Mouse (Mus musculus) liver, embryonic 14.5 days (tissue): Measurements from ENCODE around the gene Smndc1. TPM values are rescaled to one million over a fixed set of nuclear protein-coding genes. Genes with fewer than 3 reads are reported as not detected.

Source experiments
- ATAC-seq: fragments of 200-750 bp; cut with Nextera tagmentation; 2 replicates; pipeline ENCODE4 v1.8.0; 2017; ENCODE audit warnings: moderate number of reproducible peaks, mild to moderate bottlenecking, moderate library complexity; ENCODE audit not compliant: insufficient read depth
- DNase-seq, 3 experiments: peaks; one replicate each; pipeline ENCODE4 v3.0.0-alpha.2; 2012 to 2013; ENCODE audit warnings: low read depth in 3 of 3, low spot score in 3 of 3
- H3K27ac ChIP-seq: fragments of 300-500 bp; sonication (generic); 2 replicates; pipeline ENCODE4 v1.5.1; 2014; ENCODE audit warnings: moderate library complexity, mild to moderate bottlenecking, control low read depth, inconsistent platforms
- H3K27me3 ChIP-seq: fragments of 300-500 bp; sonication (generic); 2 replicates; pipeline ENCODE4 v1.6.1; 2014; ENCODE audit warnings: mild to moderate bottlenecking, low read length, moderate library complexity; ENCODE audit not compliant: control insufficient read depth, insufficient read depth
- H3K36me3 ChIP-seq: fragments of 300-500 bp; sonication (generic); replicated peaks from 2 replicates; pipeline ENCODE4 v1.6.1; 2014; ENCODE audit warnings: low read depth; ENCODE audit not compliant: control insufficient read depth, insufficient read depth
- H3K4me1 ChIP-seq, 2 experiments: fragments of 200-500 bp in 1 of 2; fragments of 300-500 bp in 1 of 2; sonication (generic) in 1 of 2; replicated peaks; 2 replicates each; pipeline ENCODE4 v1.6.1; 2012 to 2014; ENCODE audit warnings: antibody characterized with exemption in 1 of 2, inconsistent platforms in 1 of 2, low read length in 1 of 2; ENCODE audit not compliant: control insufficient read depth in 2 of 2, insufficient read depth in 2 of 2
- H3K4me2 ChIP-seq: fragments of 300-500 bp; sonication (generic); 2 replicates; pipeline ENCODE4 v1.6.1; 2014; ENCODE audit warnings: low read depth, mild to moderate bottlenecking, control low read depth, moderate library complexity
- H3K4me3 ChIP-seq, 2 experiments: fragments of 200-500 bp in 1 of 2; fragments of 300-500 bp in 1 of 2; sonication (generic) in 1 of 2; 2 replicates each; pipeline ENCODE4 v1.5.1; 2012 to 2014; ENCODE audit warnings: low read depth in 2 of 2, low read length in 2 of 2, mild to moderate bottlenecking in 2 of 2, control low read depth in 1 of 2, inconsistent platforms in 1 of 2, moderate library complexity in 1 of 2; ENCODE audit not compliant: insufficient read depth in 1 of 2
- H3K9ac ChIP-seq: fragments of 300-500 bp; sonication (generic); replicated peaks from 2 replicates; pipeline ENCODE4 v1.6.1; 2014; ENCODE audit warnings: mild to moderate bottlenecking, control low read depth, moderate library complexity
- H3K9me3 ChIP-seq: fragments of 300-500 bp; sonication (generic); 2 replicates; pipeline ENCODE4 v1.6.1; 2016; ENCODE audit warnings: low read length, mixed read lengths; ENCODE audit not compliant: control insufficient read depth
- CTCF ChIP-seq: IDR thresholded peaks from 2 replicates; pipeline ENCODE4 v1.5.1; 2016; ENCODE audit warnings: antibody characterized with exemption, low read depth, control low read depth
- EP300 ChIP-seq: IDR thresholded peaks from 2 replicates; pipeline ENCODE4 v1.6.1; 2016; ENCODE audit warnings: antibody characterized with exemption, low read depth
- WGBS: fragments of 180-500 bp; shearing (Covaris S2); extraction: QIAGEN DNeasy Blood & Tissue Kit; methylation state at CpG from one replicate; pipeline ENCODE4 v1.1.7; 2014; ENCODE audit not compliant: insufficient replicate concordance; 5-methylcytosine and 5-hydroxymethylcytosine counted together
- polyA plus RNA-seq, 2 experiments: library from polyadenylated mRNA; depleted of rRNA in 1 of 2; stranded (reverse) in 1 of 2; unstranded in 1 of 2; fragments of >200 nt; fragmentation: Nextera tagmentation in 1 of 2; extraction: Ambion mirVana in 1 of 2; gene quantifications; 2 replicates each; pipeline versions ENCODE4 v1.2.1 to v1.2.3; 2012 to 2014

The Smndc1 gene
- polyA plus RNA-seq, 2 experiments = 11.5 to 17.4 TPM

DNA sequence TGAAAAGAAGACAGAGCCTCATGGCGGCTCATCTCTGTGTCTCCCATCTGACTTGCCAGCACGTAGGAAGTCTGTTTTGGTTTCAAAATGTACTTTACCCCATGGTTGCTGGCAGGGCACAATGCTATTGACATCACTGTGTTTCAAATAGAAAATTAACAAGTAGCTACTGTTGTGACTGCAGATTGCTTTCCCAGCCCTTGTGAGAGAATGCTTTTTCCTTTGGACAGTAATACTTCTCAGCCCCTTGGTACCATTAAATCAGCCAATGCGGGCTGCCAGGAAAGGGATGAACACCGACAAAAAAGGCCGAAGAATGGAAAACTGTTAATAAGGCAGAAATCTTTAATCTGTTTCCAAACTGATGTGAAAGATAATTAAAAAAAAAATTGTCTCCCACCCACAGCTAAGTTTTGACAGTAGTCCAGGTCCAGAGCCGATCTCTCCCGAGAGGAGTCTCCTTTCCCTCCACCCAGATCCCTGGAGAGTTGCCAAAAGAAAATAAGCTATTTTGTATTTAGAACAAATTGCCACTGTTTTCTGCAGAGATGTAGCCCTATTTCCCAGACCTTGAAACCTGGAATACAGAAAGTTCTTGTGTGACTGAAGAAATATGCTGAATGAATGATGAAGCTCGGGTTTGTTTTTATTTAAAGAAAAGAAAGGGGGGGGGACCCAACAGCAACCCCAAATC lies 30.0 kb downstream of the Smndc1 start:
- 79% methylated on average over 8 of the region's 8 CpGs for WGBS
- ATAC-seq (no peak), DNase-seq (no peak)
- H3K27ac ChIP-seq = no peak overlapping the region
- TF ChIP-seq CTCF = no peak
- no peak for TF ChIP-seq EP300
- H3K27me3 ChIP-seq = no peaks in the 10 kb centered on the region
- no peaks in the 10 kb centered on the region for H3K9me3 ChIP-seq
- no peaks in the 10 kb centered on the region for H3K36me3 ChIP-seq
- no peak overlapping the region for H3K9ac ChIP-seq
- peaks cover 0 to 11% of the 10 kb centered on the region in 2 experiments; a peak in 2 of 4 replicates for H3K4me1 ChIP-seq
- H3K4me3 ChIP-seq = no peak overlapping the region
- no peak overlapping the region for H3K4me2 ChIP-seq

DNA sequence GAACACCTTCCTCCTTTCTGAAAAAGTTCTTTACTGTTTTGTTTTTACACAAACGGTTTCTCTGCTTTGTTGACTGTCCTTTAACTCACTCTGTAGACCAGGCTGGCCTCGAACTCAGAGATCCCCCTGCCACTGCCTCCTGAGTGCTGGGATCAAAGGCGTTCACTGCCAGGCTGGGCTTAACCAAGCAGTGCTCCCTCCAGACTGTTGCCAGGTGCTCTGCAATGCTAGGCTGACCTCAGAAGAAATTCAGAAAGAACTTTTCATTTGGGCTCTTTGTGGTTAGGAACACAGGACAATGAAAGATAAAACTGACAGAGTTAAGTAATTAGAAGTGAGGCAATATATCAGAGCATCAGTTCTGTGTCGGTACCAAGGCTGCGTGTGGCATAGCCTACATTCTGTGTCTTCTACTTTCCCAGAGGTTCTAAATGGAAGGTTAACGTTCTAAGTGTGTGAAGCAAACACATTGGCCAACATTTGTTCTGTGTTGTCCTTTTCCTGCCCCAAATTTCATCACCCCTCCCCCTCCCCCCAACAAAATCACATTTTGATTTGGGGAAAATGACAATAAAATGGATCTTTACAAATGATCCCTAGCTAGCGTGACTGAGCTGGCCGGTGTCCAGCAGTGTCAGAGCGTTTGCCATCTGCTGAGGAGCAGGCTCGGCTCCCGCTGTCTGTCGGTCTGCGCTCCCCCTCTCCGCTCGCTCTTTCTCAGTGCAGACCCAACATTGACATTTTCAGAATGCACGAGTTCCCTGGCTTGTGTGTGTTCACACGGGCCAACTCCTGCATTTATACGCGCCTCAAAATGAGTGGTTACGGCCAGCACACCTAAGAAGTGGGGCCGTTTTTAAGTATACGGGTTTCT lies 31.0 kb downstream of the Smndc1 start:
- H3K4me3 ChIP-seq = no peak overlapping the region
- 77% methylated on average over 22 of the region's 22 CpGs for WGBS

GRCm38 (mm10) chr19:53355065-53355464 lies 35.3 kb downstream of the Smndc1 start:
- Histone ChIP-seq H3K27ac (no peak overlapping the region), H3K4me3 (no peak overlapping the region), H3K9ac (no peak overlapping the region), H3K36me3 (no peaks in the 10 kb centered on the region), H3K27me3 (no peaks in the 10 kb centered on the region), H3K4me1 (peaks cover 0 to 6% of the 10 kb centered on the region in 2 experiments; a peak in 2 of 4 replicates), H3K4me2 (no peak overlapping the region), H3K9me3 (no peaks in the 10 kb centered on the region)
- TF ChIP-seq EP300 = no peak
- no peak for TF ChIP-seq CTCF
- WGBS = 84% methylated on average over 16 of the region's 16 CpGs
- no peak for DNase-seq
- ATAC-seq = no peak

More for the DNA sequence above, 31.0 kb downstream of the Smndc1 start:
- Histone ChIP-seq H3K36me3 (no peaks in the 10 kb centered on the region), H3K4me2 (no peak overlapping the region), H3K27ac (no peak overlapping the region), H3K27me3 (no peaks in the 10 kb centered on the region), H3K9me3 (no peaks in the 10 kb centered on the region), H3K9ac (no peak overlapping the region), H3K4me1 (peaks cover 0 to 9% of the 10 kb centered on the region in 2 experiments; a peak in 2 of 4 replicates)
- ATAC-seq (no peak), DNase-seq (no peak)
- no peak for TF ChIP-seq CTCF
- TF ChIP-seq EP300 = no peak

DNA sequence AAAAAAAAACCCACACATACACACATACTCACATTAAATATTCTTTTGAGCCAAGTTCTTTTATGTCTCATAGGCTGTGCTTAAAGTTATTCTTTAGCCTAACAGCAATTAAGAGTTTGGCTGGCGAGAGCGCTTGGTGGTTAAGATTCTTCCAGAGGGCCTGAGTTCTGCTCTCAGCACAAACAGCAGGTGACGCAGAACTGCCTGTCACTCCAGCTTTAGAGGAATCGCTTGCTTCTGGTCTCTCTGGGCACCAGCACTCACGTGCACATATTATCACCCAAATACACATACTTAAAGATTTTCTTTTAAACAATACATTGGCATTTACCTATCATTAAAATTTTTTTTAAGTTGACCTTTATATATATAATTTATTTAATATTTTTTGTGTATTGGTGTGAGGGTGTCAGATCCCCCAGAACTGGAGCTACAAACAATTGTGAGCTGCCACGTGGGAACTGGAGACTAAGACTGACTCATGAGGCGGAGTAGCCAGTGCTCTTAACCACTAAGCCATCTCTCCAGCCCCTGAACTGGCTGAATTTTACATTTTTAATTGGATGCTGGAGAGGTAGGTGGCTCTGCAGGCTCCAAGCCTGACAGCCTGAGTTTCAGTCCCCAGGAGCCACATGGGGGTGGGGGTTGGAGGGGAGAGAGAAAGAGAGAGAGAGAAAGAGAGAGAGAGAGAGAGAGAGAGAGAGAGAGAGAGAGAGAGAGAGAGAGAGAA lies 35.9 kb downstream of the Smndc1 start:
- no peak overlapping the region for H3K27ac ChIP-seq
- ATAC-seq = no peak
- 81% methylated on average over 7 of the region's 7 CpGs for WGBS
- no peaks in the 10 kb centered on the region for H3K27me3 ChIP-seq
- no peak overlapping the region for H3K4me3 ChIP-seq
- H3K9me3 ChIP-seq = no peaks in the 10 kb centered on the region
- no peaks in the 10 kb centered on the region for H3K36me3 ChIP-seq
- H3K4me2 ChIP-seq = no peak overlapping the region
- H3K9ac ChIP-seq = no peak overlapping the region
- TF ChIP-seq CTCF (no peak), EP300 (no peak)
- DNase-seq = no peak
- H3K4me1 ChIP-seq = 0 out of 4 replicates have a peak, but pooled peaks cover 0 to 2% of the 10 kb centered on the region in 2 experiments
